Mouse (Mus musculus) forebrain, embryonic 10.5 days (tissue): ENCODE data around the gene Il17rd. TPM values are rescaled to one million over a fixed set of nuclear protein-coding genes. Genes with fewer than 3 reads are reported as not detected.

Experiments
- DNase-seq: peaks from one replicate; pipeline ENCODE4 v3.0.0-alpha.2; 2017; ENCODE audit warnings: low spot score; ENCODE audit errors: extremely low spot score
- H3K27ac ChIP-seq: fragments of 300-500 bp; sonication (generic); 2 replicates; pipeline ENCODE4 v1.5.1; 2016; ENCODE audit warnings: mild to moderate bottlenecking
- H3K27me3 ChIP-seq: fragments of 300-500 bp; sonication (generic); 2 replicates; pipeline ENCODE4 v1.6.1; 2016; ENCODE audit warnings: mild to moderate bottlenecking; ENCODE audit not compliant: poor library complexity, severe bottlenecking
- H3K36me3 ChIP-seq: fragments of 300-500 bp; sonication (generic); replicated peaks from 2 replicates; pipeline ENCODE4 v1.6.1; 2016; ENCODE audit warnings: mild to moderate bottlenecking, moderate library complexity
- H3K4me1 ChIP-seq: fragments of 300-500 bp; sonication (generic); 2 replicates; pipeline ENCODE4 v1.6.1; 2016
- H3K4me3 ChIP-seq: fragments of 300-500 bp; sonication (generic); 2 replicates; pipeline ENCODE4 v1.5.1; 2016; ENCODE audit warnings: mild to moderate bottlenecking, moderate library complexity
- H3K9me3 ChIP-seq: fragments of 300-500 bp; sonication (generic); 2 replicates; pipeline ENCODE4 v1.6.1; 2016; ENCODE audit warnings: mild to moderate bottlenecking, moderate library complexity
- WGBS: fragments of 180-500 bp; shearing (Covaris S2); methylation state at CpG from one replicate; pipeline ENCODE4 v1.1.7; 2016; 5-methylcytosine and 5-hydroxymethylcytosine counted together
- polyA plus RNA-seq: library from polyadenylated mRNA; unstranded; fragments of >200 nt; fragmentation: Nextera tagmentation; extraction: Ambion mirVana; gene quantifications from 2 replicates; pipeline ENCODE4 v1.2.1, GENCODE M21; 2016

Il17rd gene
- polyA plus RNA-seq, 1 experiment from 2014 or later = 9.6 TPM

DNA sequence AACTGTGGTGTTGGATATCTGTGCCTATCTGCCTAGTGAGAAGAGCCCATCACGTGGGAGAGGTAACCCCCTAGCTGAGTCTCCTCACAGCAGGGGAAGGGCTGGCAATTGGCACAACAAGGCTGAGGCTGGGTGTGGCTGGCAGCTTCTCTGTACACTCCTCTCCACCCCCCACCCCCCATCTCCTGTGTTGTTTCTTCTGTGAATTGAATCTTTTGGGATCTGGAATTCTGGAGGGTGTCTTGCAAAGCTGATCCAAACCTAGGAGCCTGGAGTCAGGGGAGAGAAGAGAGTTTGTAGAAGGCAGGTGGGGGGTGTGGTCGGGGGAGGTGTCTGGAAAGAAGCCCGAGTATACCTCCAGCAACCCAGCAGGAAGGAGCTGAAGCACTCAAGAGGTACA is 102.7 kb downstream of the Il17rd start:
- WGBS = 25% methylated on average over 3 of the region's 3 CpGs
- Histone ChIP-seq H3K4me3 (no peak overlapping the region), H3K27ac (no peak overlapping the region), H3K27me3 (no peaks in the 10 kb centered on the region), H3K4me1 (peaks cover 9% of the 10 kb centered on the region; the same call in 1 of the 2 replicates), H3K36me3 (no peaks in the 10 kb centered on the region), H3K9me3 (no peaks in the 10 kb centered on the region)
- DNase-seq = no peak

DNA sequence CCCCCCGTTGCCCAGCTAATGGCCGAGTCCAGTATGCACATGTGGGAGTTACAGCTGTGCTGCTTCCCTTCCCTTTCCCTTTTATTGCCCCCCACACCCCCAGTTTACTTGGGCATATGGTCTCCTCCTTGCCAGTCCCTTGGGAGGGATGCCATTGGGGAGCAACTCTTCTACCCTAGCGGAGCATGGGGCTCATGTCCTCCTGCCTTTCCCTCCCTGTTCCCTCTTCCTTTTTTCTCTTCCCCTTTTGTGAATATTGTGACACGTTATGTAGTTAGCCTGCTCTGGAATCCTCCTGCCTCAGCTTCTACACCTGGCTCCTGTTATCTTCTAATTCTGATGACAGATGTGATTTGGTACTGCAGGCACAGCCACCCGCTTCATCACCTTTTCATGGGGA is 103.9 kb downstream of the Il17rd start:
- Histone ChIP-seq H3K4me3 (no peak overlapping the region), H3K27ac (no peak overlapping the region), H3K4me1 (peaks cover 9% of the 10 kb centered on the region; the same call in 1 of the 2 replicates), H3K27me3 (no peaks in the 10 kb centered on the region), H3K36me3 (no peaks in the 10 kb centered on the region), H3K9me3 (no peaks in the 10 kb centered on the region)
- no peak for DNase-seq
- WGBS = 89% methylated on average over 5 of the region's 5 CpGs

DNA sequence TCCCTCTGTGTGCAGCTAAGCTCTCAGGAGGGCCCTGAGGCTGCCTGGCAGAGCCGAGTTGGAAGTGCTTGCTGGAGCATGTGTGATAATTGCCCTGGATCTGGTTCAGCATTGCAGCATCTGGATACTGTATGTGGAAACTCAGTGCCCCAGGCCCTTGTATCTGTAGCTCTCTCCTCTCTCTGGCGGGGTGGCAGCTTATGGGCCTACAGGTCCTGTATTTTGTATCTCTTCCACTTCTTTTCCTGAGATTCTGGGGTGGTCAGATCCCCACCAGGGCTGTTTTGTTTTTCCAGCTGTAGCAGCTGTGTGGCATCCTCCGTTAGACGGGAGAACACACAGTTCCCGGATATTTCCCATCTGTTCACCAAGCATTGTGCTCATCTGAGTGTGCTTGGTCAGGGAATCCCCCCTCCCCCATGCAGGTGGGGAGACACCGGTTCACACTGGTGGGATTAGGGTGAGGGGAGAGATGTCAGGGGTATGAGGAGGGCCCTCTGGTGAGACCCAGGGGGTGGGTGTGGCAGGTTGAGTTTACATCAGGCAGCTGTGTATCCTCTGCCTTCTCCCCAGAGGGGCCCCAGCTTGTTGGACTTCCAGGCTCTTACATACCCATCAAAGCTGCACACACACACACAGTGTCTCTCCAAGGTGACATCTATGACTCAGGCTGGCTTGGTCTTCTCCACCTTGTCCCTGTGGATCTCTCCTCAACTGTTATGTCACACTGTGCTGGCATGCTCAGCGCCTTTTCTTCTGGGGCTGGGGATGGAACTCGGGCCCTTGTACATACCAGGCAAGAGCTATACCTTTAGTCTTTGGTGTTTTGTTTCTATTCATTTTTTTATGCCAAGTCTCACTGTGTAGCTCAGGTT is 106.7 kb downstream of the Il17rd start:
- no peak for DNase-seq
- Histone ChIP-seq H3K27me3 (no peaks in the 10 kb centered on the region), H3K27ac (0 out of 2 replicates have a peak overlapping the region, but pooled peaks have one; percentile 33), H3K4me1 (peaks cover 9% of the 10 kb centered on the region; the same call in 1 of the 2 replicates), H3K4me3 (no peak overlapping the region), H3K36me3 (no peaks in the 10 kb centered on the region), H3K9me3 (no peaks in the 10 kb centered on the region)
- 64% methylated on average over 8 of the region's 8 CpGs for whole genome bisulfite sequencing

DNA sequence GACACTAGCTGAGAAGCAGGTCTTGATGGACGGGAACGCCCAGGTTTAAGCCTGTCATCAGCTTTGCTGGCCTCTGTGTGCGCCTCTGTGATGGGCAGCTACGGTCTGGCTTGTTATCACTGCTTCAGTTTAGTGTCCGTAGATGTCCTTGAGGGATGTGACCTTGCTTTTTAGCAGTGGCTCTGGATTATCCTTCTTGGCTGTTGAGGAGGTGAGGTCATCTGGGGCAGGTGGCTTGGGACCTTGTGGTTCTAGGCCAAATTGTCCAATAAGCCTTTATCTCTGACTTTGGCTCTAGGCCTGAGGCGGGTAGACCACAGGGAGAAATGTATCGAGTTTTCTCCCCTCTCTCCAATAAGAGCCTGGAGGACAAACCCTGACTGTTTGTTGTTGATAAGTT is 109.0 kb downstream of the Il17rd start:
- Histone ChIP-seq H3K27me3 (no peaks in the 10 kb centered on the region), H3K36me3 (no peaks in the 10 kb centered on the region), H3K27ac (no peak overlapping the region), H3K9me3 (no peaks in the 10 kb centered on the region), H3K4me3 (no peak overlapping the region), H3K4me1 (peaks cover 17% of the 10 kb centered on the region; the same call in 1 of the 2 replicates)
- no peak for DNase-seq
- 90% methylated on average over 7 of the region's 7 CpGs for WGBS

DNA sequence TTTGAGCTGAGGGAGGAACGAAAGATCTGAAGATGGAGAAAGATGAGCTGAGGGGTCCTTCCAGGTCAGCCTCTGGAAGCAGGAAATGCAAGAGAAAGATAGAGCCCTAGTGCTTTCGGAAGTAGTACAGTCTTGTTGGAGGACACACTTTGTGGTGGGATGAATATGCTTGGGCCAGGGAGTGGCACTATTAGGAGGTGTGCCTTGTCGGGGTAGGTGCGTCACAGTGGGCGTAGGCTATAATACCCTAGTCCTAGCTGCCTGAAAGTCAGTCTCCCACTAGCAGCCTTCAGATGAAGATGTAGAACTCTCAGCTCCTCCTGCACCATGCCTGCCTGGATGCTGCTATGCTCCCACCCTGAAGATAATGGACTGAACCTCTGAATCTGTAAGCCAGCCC is 110.7 kb downstream of the Il17rd start:
- Histone ChIP-seq H3K4me1 (peaks cover 17% of the 10 kb centered on the region; the same call in 1 of the 2 replicates), H3K27ac (no peak overlapping the region), H3K36me3 (no peaks in the 10 kb centered on the region), H3K9me3 (no peaks in the 10 kb centered on the region), H3K4me3 (no peak overlapping the region), H3K27me3 (no peaks in the 10 kb centered on the region)
- DNase-seq = no peak
- 94% methylated on average over 5 of the region's 5 CpGs for WGBS

DNA sequence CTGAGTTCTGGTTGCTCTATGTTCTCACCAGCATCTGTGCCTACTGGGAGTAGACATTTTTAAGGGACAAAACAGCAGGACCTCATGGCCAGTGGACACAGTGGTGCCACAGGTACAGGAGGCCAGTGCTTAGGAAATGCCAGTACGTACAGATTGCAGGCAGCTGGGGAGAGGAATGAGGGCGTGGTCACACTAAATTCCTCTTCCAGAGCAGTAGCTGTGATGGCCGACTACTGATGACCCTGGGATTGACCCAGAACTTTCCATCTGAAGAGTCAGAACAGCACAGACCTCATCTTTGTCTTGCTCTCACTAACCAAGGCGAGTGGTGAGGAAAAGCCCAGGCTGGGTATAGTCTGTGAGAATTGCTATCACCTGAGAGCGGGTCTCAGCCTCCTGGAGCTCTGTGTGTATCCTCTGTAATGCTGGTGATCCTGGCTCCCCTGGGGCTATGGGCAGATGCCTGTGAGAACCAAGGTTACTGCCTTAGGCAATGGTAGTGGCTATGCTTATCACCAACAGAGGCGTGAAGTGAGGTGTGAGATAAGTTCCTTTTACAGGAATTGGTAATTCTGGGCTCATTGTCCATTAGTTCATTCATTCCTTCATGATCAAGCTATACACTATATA is 111.4 kb downstream of the Il17rd start:
- no peak for DNase-seq
- 77% methylated on average over 6 of the region's 6 CpGs for WGBS
- no peaks in the 10 kb centered on the region for H3K36me3 ChIP-seq
- H3K9me3 ChIP-seq = no peaks in the 10 kb centered on the region
- no peak overlapping the region for H3K27ac ChIP-seq
- no peaks in the 10 kb centered on the region for H3K27me3 ChIP-seq
- no peak overlapping the region for H3K4me3 ChIP-seq
- H3K4me1 ChIP-seq = peaks cover 14% of the 10 kb centered on the region; the same call in 1 of the 2 replicates

DNA sequence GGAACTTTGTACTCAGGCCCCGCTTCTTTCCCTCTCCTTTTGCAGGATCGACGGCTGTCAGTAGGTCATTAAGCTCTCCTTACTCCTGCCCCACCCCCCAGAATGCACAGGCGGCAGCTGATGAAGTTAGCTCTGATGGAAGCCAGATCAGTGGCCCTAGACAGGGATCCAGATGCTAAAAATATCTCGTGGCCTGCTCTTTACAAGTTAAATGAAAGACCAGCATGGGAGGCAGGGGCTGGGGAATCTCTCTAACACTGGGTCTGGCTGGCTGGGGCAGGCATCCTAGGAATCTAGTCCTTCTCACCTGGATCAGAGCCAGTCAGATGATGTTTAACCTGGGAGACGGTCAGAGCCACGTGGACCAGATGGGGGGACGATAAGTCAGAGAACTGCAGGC is 112.7 kb downstream of the Il17rd start:
- 48% methylated on average over 8 of the region's 8 CpGs for WGBS

DNA sequence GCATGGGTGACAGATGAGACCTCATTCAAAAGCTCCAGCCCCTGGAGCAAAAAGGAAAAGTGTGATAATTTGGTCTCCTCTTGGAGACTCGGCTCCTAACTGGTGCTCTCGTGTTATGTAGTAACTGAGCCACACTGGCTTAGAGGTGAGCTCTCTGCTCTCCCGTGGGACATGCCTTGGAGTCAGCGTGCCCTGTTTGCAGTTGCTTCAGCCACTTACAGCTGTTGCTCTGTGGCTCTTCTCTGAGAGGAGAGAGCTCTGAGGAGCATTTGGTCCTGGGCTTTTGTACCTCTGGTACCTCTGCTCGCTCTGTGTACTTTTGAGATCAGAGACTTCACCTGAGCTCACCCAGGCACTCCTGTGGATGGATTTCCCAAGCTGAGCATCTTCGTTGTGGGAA is 116.3 kb downstream of the Il17rd start:
- DNase-seq = no peak
- no peak overlapping the region for H3K4me3 ChIP-seq
- WGBS = 79% methylated on average over 6 of the region's 6 CpGs
- H3K27me3 ChIP-seq = no peaks in the 10 kb centered on the region
- H3K36me3 ChIP-seq = no peaks in the 10 kb centered on the region
- H3K9me3 ChIP-seq = no peaks in the 10 kb centered on the region
- no peak overlapping the region for H3K27ac ChIP-seq
- H3K4me1 ChIP-seq = peaks cover 8% of the 10 kb centered on the region; the same call in 1 of the 2 replicates

More for the DNA sequence above, 112.7 kb downstream of the Il17rd start:
- H3K4me3 ChIP-seq = no peak overlapping the region
- no peak for DNase-seq
- no peaks in the 10 kb centered on the region for H3K9me3 ChIP-seq
- no peak overlapping the region for H3K27ac ChIP-seq
- H3K27me3 ChIP-seq = no peaks in the 10 kb centered on the region
- no peaks in the 10 kb centered on the region for H3K36me3 ChIP-seq
- peaks cover 8% of the 10 kb centered on the region; the same call in 1 of the 2 replicates for H3K4me1 ChIP-seq

DNA sequence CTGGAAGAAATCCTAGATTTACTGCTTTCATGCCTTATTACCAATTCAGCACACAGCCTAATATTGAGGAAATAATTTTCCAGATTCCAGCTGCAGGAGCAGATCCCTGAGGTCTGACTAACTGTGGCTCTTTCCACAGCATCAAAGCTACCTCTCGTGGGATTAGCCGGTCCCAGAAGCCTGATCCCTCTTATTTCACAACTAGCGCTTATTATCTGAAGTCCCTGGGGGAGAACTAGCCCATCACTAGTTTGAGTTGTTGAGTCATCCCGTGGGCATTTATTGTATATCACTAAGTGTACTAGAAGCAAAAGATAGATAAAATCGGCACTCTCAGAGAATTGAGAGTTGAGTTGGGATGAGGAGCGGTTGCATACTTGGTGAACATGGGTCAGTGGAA is 117.3 kb downstream of the Il17rd start:
- H3K4me1 ChIP-seq = peaks cover 8% of the 10 kb centered on the region; the same call in 1 of the 2 replicates
- H3K9me3 ChIP-seq = no peaks in the 10 kb centered on the region
- no peak overlapping the region for H3K4me3 ChIP-seq
- no peak overlapping the region for H3K27ac ChIP-seq
- H3K36me3 ChIP-seq = no peaks in the 10 kb centered on the region
- no peak for DNase-seq
- WGBS = 87% methylated on average over 6 of the region's 6 CpGs
- no peaks in the 10 kb centered on the region for H3K27me3 ChIP-seq

Other genes starting within 250 kb of the Il17rd start
- 0.23 TPM in 1 of 2 replicates, not detected in the other for gene Asb14, start 144.4 kb upstream of the Il17rd start, polyA plus RNA-seq
- gene Appl1, start 67.7 kb upstream of the Il17rd start, polyA plus RNA-seq = 31.1 and 33.8 TPM in 2 replicates
- 0.80 and 1.3 TPM in 2 replicates for gene Hesx1, start 44.5 kb upstream of the Il17rd start, polyA plus RNA-seq
- 1.6 and 2.4 TPM in 2 replicates for gene Arhgef3, start 76.0 kb downstream of the Il17rd start, polyA plus RNA-seq